Mouse (Mus musculus) embryonic facial prominence, embryonic 11.5 days (tissue): Measurements from ENCODE around the gene Opcml. TPM values are rescaled to one million over a fixed set of nuclear protein-coding genes. Genes with fewer than 3 reads are reported as not detected.

ENCODE experiments used
- ATAC-seq: fragments of 200-750 bp; cut with Nextera tagmentation; replicated peaks from 2 replicates; pipeline ENCODE4 v1.8.0; 2017; ENCODE audit warnings: low read depth; ENCODE audit not compliant: insufficient number of reproducible peaks, low FRiP score, low TSS enrichment
- DNase-seq: peaks from one replicate; pipeline ENCODE4 v3.0.0-alpha.2; 2015; ENCODE audit warnings: low spot score
- H3K27ac ChIP-seq: fragments of 300-500 bp; sonication (generic); replicated peaks from 2 replicates; pipeline ENCODE4 v1.5.1; 2014; ENCODE audit warnings: mild to moderate bottlenecking, low read depth, low read length, control low read depth
- H3K27me3 ChIP-seq: fragments of 300-500 bp; sonication (generic); 2 replicates; pipeline ENCODE4 v1.6.1; 2014; ENCODE audit warnings: mild to moderate bottlenecking, low read length, moderate library complexity, mixed read lengths; ENCODE audit not compliant: control insufficient read depth, insufficient read depth
- H3K36me3 ChIP-seq: fragments of 300-500 bp; sonication (generic); replicated peaks from 2 replicates; pipeline ENCODE4 v1.6.1; 2014; ENCODE audit warnings: low read depth, mild to moderate bottlenecking, low read length, moderate library complexity, mixed read lengths; ENCODE audit not compliant: control insufficient read depth, insufficient read depth
- H3K4me1 ChIP-seq: fragments of 300-500 bp; sonication (generic); 2 replicates; pipeline ENCODE4 v1.6.1; 2014; ENCODE audit warnings: low read length, mixed read lengths; ENCODE audit not compliant: control insufficient read depth, insufficient read depth
- H3K4me2 ChIP-seq: fragments of 300-500 bp; sonication (generic); 2 replicates; pipeline ENCODE4 v1.6.1; 2014; ENCODE audit warnings: low read depth, mild to moderate bottlenecking, control low read depth, low read length, moderate library complexity
- H3K4me3 ChIP-seq: fragments of 300-500 bp; sonication (generic); 2 replicates; pipeline ENCODE4 v1.5.1; 2014; ENCODE audit warnings: low read depth, low read length, control low read depth
- H3K9ac ChIP-seq: fragments of 300-500 bp; sonication (generic); replicated peaks from 2 replicates; pipeline ENCODE4 v1.6.1; 2014; ENCODE audit warnings: mild to moderate bottlenecking, control low read depth, low read length
- H3K9me3 ChIP-seq: fragments of 300-500 bp; sonication (generic); replicated peaks from 2 replicates; pipeline ENCODE4 v1.6.1; 2016; ENCODE audit warnings: mild to moderate bottlenecking, low read length, inconsistent platforms, mixed read lengths; ENCODE audit not compliant: control insufficient read depth
- WGBS: fragments of 180-500 bp; shearing (Covaris S2); extraction: QIAGEN DNeasy Blood & Tissue Kit; methylation state at CpG from one replicate; pipeline ENCODE4 v1.1.7; 2014; 5-methylcytosine and 5-hydroxymethylcytosine counted together
- polyA plus RNA-seq: library from polyadenylated mRNA; unstranded; fragments of >200 nt; fragmentation: Nextera tagmentation; extraction: Ambion mirVana; gene quantifications from 2 replicates; pipeline ENCODE4 v1.2.1, GENCODE M21; 2014

Opcml gene
- polyA plus RNA-seq, 1 experiment from 2014 or later: 2.3 TPM

GRCm38 (mm10) chr9:27982576-27982975 is 192.0 kb downstream of the Opcml start:
- no peak overlapping the region for H3K27ac ChIP-seq
- no peaks in the 10 kb centered on the region for H3K27me3 ChIP-seq
- no peak overlapping the region for H3K9ac ChIP-seq
- no peak overlapping the region for H3K4me2 ChIP-seq
- DNase-seq (no peak), ATAC-seq (no peak)
- H3K36me3 ChIP-seq: no peaks in the 10 kb centered on the region
- H3K4me3 ChIP-seq: no peak overlapping the region
- no peaks in the 10 kb centered on the region for H3K9me3 ChIP-seq
- no peaks in the 10 kb centered on the region for H3K4me1 ChIP-seq

- Histone ChIP-seq H3K27ac (no peak overlapping the region), H3K4me1 (no peaks in the 10 kb centered on the region), H3K27me3 (no peaks in the 10 kb centered on the region), H3K4me2 (no peak overlapping the region), H3K9ac (no peak overlapping the region), H3K4me3 (no peak overlapping the region), H3K36me3 (no peaks in the 10 kb centered on the region), H3K9me3 (no peaks in the 10 kb centered on the region)
- no peak for DNase-seq
- WGBS: 78% methylated on average over 8 of the region's 8 CpGs
- ATAC-seq: no peak
Observed at GRCm38 (mm10) chr9:27986604-27987588, 196.3 kb downstream of the Opcml start.

GRCm38 (mm10) chr9:27991611-27992010 is 201.0 kb downstream of the Opcml start:
- 86% methylated on average over 4 of the region's 4 CpGs for WGBS

GRCm38 (mm10) chr9:27996536-27996935 is 206.0 kb downstream of the Opcml start:
- no peak overlapping the region for H3K4me3 ChIP-seq
- 91% methylated on average over 7 of the region's 7 CpGs for WGBS
- H3K9ac ChIP-seq: no peak overlapping the region
- DNase-seq (no peak), ATAC-seq (no peak)
- no peaks in the 10 kb centered on the region for H3K4me1 ChIP-seq
- H3K36me3 ChIP-seq: no peaks in the 10 kb centered on the region
- no peak overlapping the region for H3K4me2 ChIP-seq
- no peak overlapping the region for H3K27ac ChIP-seq
- H3K27me3 ChIP-seq: no peaks in the 10 kb centered on the region
- H3K9me3 ChIP-seq: no peaks in the 10 kb centered on the region

More at GRCm38 (mm10) chr9:27991611-27992010, 201.0 kb downstream of the Opcml start:
- H3K27me3 ChIP-seq: no peaks in the 10 kb centered on the region
- H3K9ac ChIP-seq: no peak overlapping the region
- H3K27ac ChIP-seq: no peak overlapping the region
- ATAC-seq: no peak
- DNase-seq: no peak
- no peak overlapping the region for H3K4me3 ChIP-seq
- no peaks in the 10 kb centered on the region for H3K4me1 ChIP-seq
- H3K4me2 ChIP-seq: no peak overlapping the region
- no peaks in the 10 kb centered on the region for H3K9me3 ChIP-seq
- no peaks in the 10 kb centered on the region for H3K36me3 ChIP-seq

- H3K9ac ChIP-seq: no peak overlapping the region
- ATAC-seq (no peak), DNase-seq (no peak)
- no peaks in the 10 kb centered on the region for H3K36me3 ChIP-seq
- no peak overlapping the region for H3K4me2 ChIP-seq
- WGBS: 42% methylated on average over 4 of the region's 4 CpGs
- H3K9me3 ChIP-seq: no peaks in the 10 kb centered on the region
- no peaks in the 10 kb centered on the region for H3K4me1 ChIP-seq
- no peak overlapping the region for H3K27ac ChIP-seq
- H3K27me3 ChIP-seq: no peaks in the 10 kb centered on the region
- no peak overlapping the region for H3K4me3 ChIP-seq
Observed at GRCm38 (mm10) chr9:27998767-27999166, 208.2 kb downstream of the Opcml start.

GRCm38 (mm10) chr9:28003131-28003530 is 212.6 kb downstream of the Opcml start:
- H3K27me3 ChIP-seq: no peaks in the 10 kb centered on the region
- H3K9ac ChIP-seq: no peak overlapping the region
- WGBS: 86% methylated on average over 3 of the region's 3 CpGs
- H3K4me2 ChIP-seq: no peak overlapping the region
- DNase-seq (no peak), ATAC-seq (no peak)
- H3K36me3 ChIP-seq: no peaks in the 10 kb centered on the region
- H3K4me1 ChIP-seq: no peaks in the 10 kb centered on the region
- H3K9me3 ChIP-seq: no peaks in the 10 kb centered on the region
- H3K4me3 ChIP-seq: no peak overlapping the region
- no peak overlapping the region for H3K27ac ChIP-seq

- no peak overlapping the region for H3K4me3 ChIP-seq
- H3K27ac ChIP-seq: no peak overlapping the region
- H3K4me1 ChIP-seq: no peaks in the 10 kb centered on the region
- 43% methylated on average over 8 of the region's 8 CpGs for WGBS
- no peak overlapping the region for H3K9ac ChIP-seq
- no peak for ATAC-seq
- no peak for DNase-seq
- H3K4me2 ChIP-seq: no peak overlapping the region
- no peaks in the 10 kb centered on the region for H3K36me3 ChIP-seq
- H3K9me3 ChIP-seq: no peaks in the 10 kb centered on the region
- H3K27me3 ChIP-seq: no peaks in the 10 kb centered on the region
Observed at GRCm38 (mm10) chr9:28011483-28011882, 220.9 kb downstream of the Opcml start.

- no peak overlapping the region for H3K27ac ChIP-seq
- no peaks in the 10 kb centered on the region for H3K36me3 ChIP-seq
- H3K9me3 ChIP-seq: no peaks in the 10 kb centered on the region
- 76% methylated on average over 7 of the region's 7 CpGs for WGBS
- ATAC-seq: no peak
- no peak overlapping the region for H3K9ac ChIP-seq
- no peaks in the 10 kb centered on the region for H3K4me1 ChIP-seq
- no peaks in the 10 kb centered on the region for H3K27me3 ChIP-seq
- DNase-seq: no peak
- H3K4me2 ChIP-seq: no peak overlapping the region
- H3K4me3 ChIP-seq: no peak overlapping the region
Observed at GRCm38 (mm10) chr9:28012664-28013063, 222.1 kb downstream of the Opcml start.
